Mouse (Mus musculus) midbrain, embryonic 16.5 days (tissue): Measurements from ENCODE around the gene Ckap4. TPM values are rescaled to one million over a fixed set of nuclear protein-coding genes. Genes with fewer than 3 reads are reported as not detected.

Source experiments
- ATAC-seq: fragments of 200-750 bp; cut with Nextera tagmentation; 2 replicates; pipeline ENCODE4 v1.8.0; 2017; ENCODE audit warnings: moderate TSS enrichment
- H3K27ac ChIP-seq: fragments of 300-500 bp; sonication (generic); 2 replicates; pipeline ENCODE4 v1.5.1; 2014; ENCODE audit warnings: mild to moderate bottlenecking, low read length, mixed read lengths
- H3K27me3 ChIP-seq: fragments of 300-500 bp; sonication (generic); 2 replicates; pipeline ENCODE4 v1.6.1; 2014; ENCODE audit warnings: low read depth, low read length, mixed read lengths; ENCODE audit not compliant: control insufficient read depth, insufficient read depth
- H3K36me3 ChIP-seq: fragments of 300-500 bp; sonication (generic); 2 replicates; pipeline ENCODE4 v1.6.1; 2014; ENCODE audit warnings: mild to moderate bottlenecking, low read length, moderate library complexity, mixed read lengths; ENCODE audit not compliant: control insufficient read depth, insufficient read depth
- H3K4me1 ChIP-seq: fragments of 300-500 bp; sonication (generic); 2 replicates; pipeline ENCODE4 v1.6.1; 2014; ENCODE audit warnings: mild to moderate bottlenecking, low read length, mixed read lengths; ENCODE audit not compliant: control insufficient read depth, insufficient read depth
- H3K4me2 ChIP-seq: fragments of 300-500 bp; sonication (generic); 2 replicates; pipeline ENCODE4 v1.6.1; 2014; ENCODE audit warnings: mild to moderate bottlenecking, low read length, mixed read lengths
- H3K4me3 ChIP-seq: fragments of 300-500 bp; sonication (generic); 2 replicates; pipeline ENCODE4 v1.5.1; 2014; ENCODE audit warnings: low read depth, mild to moderate bottlenecking, low read length, moderate library complexity, mixed read lengths
- H3K9ac ChIP-seq: fragments of 300-500 bp; sonication (generic); 2 replicates; pipeline ENCODE4 v1.6.1; 2014; ENCODE audit warnings: low read depth, low read length, mixed read lengths
- H3K9me3 ChIP-seq: fragments of 300-500 bp; sonication (generic); replicated peaks from 2 replicates; pipeline ENCODE4 v1.6.1; 2014; ENCODE audit warnings: mild to moderate bottlenecking, low read length, mixed read lengths; ENCODE audit not compliant: control insufficient read depth, poor library complexity, severe bottlenecking
- WGBS: fragments of 180-500 bp; shearing (Covaris S2); extraction: QIAGEN DNeasy Blood & Tissue Kit; methylation state at CpG from one replicate; pipeline ENCODE4 v1.1.7; 2014; 5-methylcytosine and 5-hydroxymethylcytosine counted together
- polyA plus RNA-seq: library from polyadenylated mRNA; unstranded; fragments of >200 nt; fragmentation: Nextera tagmentation; extraction: Ambion mirVana; gene quantifications from 2 replicates; pipeline ENCODE4 v1.2.1, GENCODE M21; 2015

Ckap4 gene
- polyA plus RNA-seq, 1 experiment from 2014 or later, result 45.9 TPM

- no peak for ATAC-seq
- Histone ChIP-seq H3K9ac (no peak overlapping the region), H3K4me1 (peaks cover 7% of the 10 kb centered on the region), H3K4me3 (no peak overlapping the region), H3K4me2 (no peak overlapping the region), H3K9me3 (no peaks in the 10 kb centered on the region), H3K36me3 (no peaks in the 10 kb centered on the region), H3K27ac (no peak overlapping the region), H3K27me3 (peaks cover 2% of the 10 kb centered on the region; the same call in 1 of the 2 replicates)
- 70% methylated on average over 5 of the region's 5 CpGs for WGBS
Measured at GRCm38 (mm10) chr10:84573671-84574420, 40.0 kb upstream of the Ckap4 start.

- no peak overlapping the region for H3K27ac ChIP-seq
- WGBS, result 91% methylated on average over 10 of the region's 10 CpGs
- H3K9me3 ChIP-seq, result no peaks in the 10 kb centered on the region
- no peak overlapping the region for H3K4me2 ChIP-seq
- no peak overlapping the region for H3K9ac ChIP-seq
- no peaks in the 10 kb centered on the region for H3K36me3 ChIP-seq
- no peaks in the 10 kb centered on the region for H3K4me1 ChIP-seq
- no peak overlapping the region for H3K4me3 ChIP-seq
- peaks cover 2% of the 10 kb centered on the region; the same call in 1 of the 2 replicates for H3K27me3 ChIP-seq
- ATAC-seq, result no peak
Measured at GRCm38 (mm10) chr10:84571052-84571639, 37.3 kb upstream of the Ckap4 start.

DNA sequence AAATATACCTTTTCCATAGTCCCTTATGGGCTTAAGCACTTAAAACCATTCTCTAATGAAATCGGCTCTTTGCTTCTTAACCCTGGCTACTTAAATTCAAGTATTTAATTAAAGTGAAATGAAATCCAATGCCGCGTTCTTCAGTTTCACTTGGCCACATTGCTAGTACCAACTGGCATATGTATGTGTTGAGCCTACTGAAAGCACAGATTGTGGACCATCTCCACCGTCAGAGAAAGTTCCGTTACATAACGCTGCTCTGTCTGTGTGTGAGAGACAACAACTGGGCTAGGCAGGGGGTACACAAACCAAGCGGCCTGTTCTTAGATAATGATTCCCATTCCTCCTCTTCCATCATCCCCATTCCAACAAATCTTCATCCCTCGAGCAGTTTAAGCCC, 30.6 kb upstream of the Ckap4 start:
- Histone ChIP-seq H3K4me2 (no peak overlapping the region), H3K27ac (no peak overlapping the region), H3K27me3 (no peaks in the 10 kb centered on the region), H3K36me3 (no peaks in the 10 kb centered on the region), H3K9me3 (no peaks in the 10 kb centered on the region), H3K4me3 (no peak overlapping the region), H3K9ac (no peak overlapping the region), H3K4me1 (no peaks in the 10 kb centered on the region)
- no peak for ATAC-seq
- 80% methylated on average over 8 of the region's 8 CpGs for WGBS

DNA sequence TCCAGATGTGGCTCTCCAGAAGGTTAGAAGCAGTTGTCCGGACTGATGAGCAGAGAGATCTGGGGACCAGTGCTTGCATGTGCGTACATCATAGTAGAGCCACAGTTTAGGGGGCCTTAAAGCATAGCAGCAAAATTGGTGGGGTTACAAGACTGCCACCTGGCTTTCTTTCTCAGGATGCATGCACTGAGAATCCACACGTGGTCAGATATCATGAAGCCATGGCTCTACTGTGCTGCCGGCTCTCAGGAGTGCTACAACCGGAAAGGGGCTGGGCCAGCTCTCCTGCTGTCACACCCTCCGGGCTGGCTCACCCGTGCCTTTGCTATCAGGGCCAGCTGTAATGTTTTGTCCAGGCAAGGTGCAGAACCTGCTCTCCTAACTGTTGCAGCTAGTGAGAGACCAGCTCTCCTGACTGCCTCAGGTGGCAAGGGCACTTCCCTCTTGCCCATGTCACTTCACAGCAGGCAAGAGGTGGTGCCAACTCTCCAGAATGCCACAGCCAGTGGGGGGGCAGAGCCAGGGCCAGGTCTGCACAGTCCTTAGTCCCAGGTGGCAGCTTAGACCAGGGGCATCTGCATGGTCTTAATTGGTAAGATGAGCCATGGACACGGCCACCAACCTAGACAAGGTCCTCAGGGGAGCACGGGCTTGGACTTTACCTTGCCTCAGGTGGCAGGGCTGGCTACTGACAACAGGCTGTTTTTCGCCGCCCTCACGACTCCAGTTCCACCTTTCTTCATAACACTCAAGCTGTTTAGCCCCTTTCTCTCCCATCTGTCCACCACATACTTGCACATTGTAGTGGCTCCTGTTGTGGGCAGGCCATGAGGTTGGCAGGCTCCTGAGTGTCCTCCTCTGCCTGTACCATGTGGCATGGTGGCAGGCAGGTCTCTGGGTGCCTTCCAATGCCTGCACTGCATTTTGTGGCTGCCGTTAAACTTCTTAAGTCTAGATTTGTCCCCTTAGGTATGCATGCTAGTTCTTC, 29.0 kb upstream of the Ckap4 start:
- Histone ChIP-seq H3K9ac (no peak overlapping the region), H3K9me3 (0 out of 2 replicates have a peak, but pooled peaks cover 3% of the 10 kb centered on the region), H3K4me3 (no peak overlapping the region), H3K4me1 (no peaks in the 10 kb centered on the region), H3K4me2 (no peak overlapping the region), H3K27ac (no peak overlapping the region), H3K27me3 (no peaks in the 10 kb centered on the region), H3K36me3 (no peaks in the 10 kb centered on the region)
- no peak for ATAC-seq
- WGBS, result 75% methylated on average over 13 of the region's 13 CpGs

DNA sequence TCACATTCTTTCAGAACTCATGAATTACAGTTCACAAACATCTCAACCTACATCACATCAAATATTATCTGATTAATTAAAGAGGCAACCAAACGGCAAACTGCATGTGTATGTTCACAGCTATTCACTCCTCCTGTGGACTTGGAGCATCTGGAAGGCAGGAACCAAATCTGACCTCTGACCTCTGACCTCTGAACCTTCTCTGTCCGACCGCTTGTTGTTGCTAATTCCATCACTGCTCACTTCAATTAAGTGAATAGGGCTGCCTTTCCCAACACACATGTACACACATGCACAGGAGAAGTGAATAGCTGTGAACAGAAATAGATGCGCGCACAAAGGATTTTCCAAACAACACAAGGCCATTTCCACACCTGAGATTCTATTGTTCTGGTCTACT, 28.3 kb upstream of the Ckap4 start:
- Histone ChIP-seq H3K27me3 (no peaks in the 10 kb centered on the region), H3K4me3 (no peak overlapping the region), H3K36me3 (no peaks in the 10 kb centered on the region), H3K4me1 (no peaks in the 10 kb centered on the region), H3K27ac (no peak overlapping the region), H3K4me2 (no peak overlapping the region), H3K9ac (no peak overlapping the region), H3K9me3 (0 out of 2 replicates have a peak, but pooled peaks cover 3% of the 10 kb centered on the region)
- WGBS, result 71% methylated on average over 5 of the region's 5 CpGs
- ATAC-seq, result no peak

DNA sequence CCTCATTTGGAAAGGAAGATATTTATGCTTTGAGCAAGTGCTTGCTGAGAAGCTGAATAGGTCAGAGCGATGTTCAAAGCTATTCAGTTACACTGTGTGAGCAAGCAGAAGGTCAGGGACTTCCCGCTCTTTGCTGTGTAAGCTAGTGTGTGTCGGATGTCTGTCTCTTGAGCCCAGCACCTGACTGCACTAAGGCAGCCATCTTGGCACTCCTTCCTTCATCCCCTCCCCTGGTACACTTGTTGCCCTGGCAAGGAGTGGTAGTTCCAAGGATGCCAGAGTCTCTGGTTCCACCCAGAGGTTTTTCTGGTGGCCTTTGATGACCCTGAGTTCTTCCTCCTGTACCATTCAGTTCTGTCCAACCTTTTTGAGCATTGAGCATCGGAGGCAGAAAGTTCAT, 26.1 kb upstream of the Ckap4 start:
- H3K4me3 ChIP-seq, result no peak overlapping the region
- H3K9ac ChIP-seq, result no peak overlapping the region
- 90% methylated on average over 4 of the region's 4 CpGs for WGBS
- no peaks in the 10 kb centered on the region for H3K36me3 ChIP-seq
- no peaks in the 10 kb centered on the region for H3K27me3 ChIP-seq
- 0 out of 2 replicates have a peak, but pooled peaks cover 3% of the 10 kb centered on the region for H3K9me3 ChIP-seq
- no peak overlapping the region for H3K27ac ChIP-seq
- no peaks in the 10 kb centered on the region for H3K4me1 ChIP-seq
- H3K4me2 ChIP-seq, result no peak overlapping the region
- ATAC-seq, result no peak

GRCm38 (mm10) chr10:84558511-84558910, 24.6 kb upstream of the Ckap4 start:
- Histone ChIP-seq H3K4me2 (no peak overlapping the region), H3K36me3 (no peaks in the 10 kb centered on the region), H3K4me3 (no peak overlapping the region), H3K9ac (no peak overlapping the region), H3K27ac (no peak overlapping the region), H3K27me3 (no peaks in the 10 kb centered on the region), H3K4me1 (no peaks in the 10 kb centered on the region), H3K9me3 (0 out of 2 replicates have a peak, but pooled peaks cover 3% of the 10 kb centered on the region)
- 97% methylated on average over 1 of the region's 1 CpGs for WGBS
- ATAC-seq, result no peak

GRCm38 (mm10) chr10:84556120-84556519, 22.3 kb upstream of the Ckap4 start:
- Histone ChIP-seq H3K4me1 (no peaks in the 10 kb centered on the region), H3K27ac (no peak overlapping the region), H3K4me3 (no peak overlapping the region), H3K36me3 (no peaks in the 10 kb centered on the region), H3K4me2 (no peak overlapping the region), H3K27me3 (no peaks in the 10 kb centered on the region), H3K9ac (no peak overlapping the region), H3K9me3 (0 out of 2 replicates have a peak, but pooled peaks cover 3% of the 10 kb centered on the region)
- WGBS, result 79% methylated on average over 2 of the region's 2 CpGs
- no peak for ATAC-seq
